Mouse (Mus musculus): ENCODE results near the gene Plppr4.
A peak's percentile ranks its signal among the peaks of the same experiment; 100 is the strongest.

Gene Plppr4

GRCm38 (mm10) chr3:117360528-117360927 is at the start of gene Plppr4:
Gene Plppr4 (minus strand): TSS chr3:117360876.
- peak in 1 of 2 experiments; percentile 19 for DNase-seq (ENCODE audit: low spot score in 2 of 2)

GRCm38 (mm10) chr3:117405821-117406220 is 45.1 kb upstream of the Plppr4 start:
- no peak for DNase-seq (ENCODE audit: low spot score in 2 of 2)

GRCm38 (mm10) chr3:117403740-117404139 is 43.1 kb upstream of the Plppr4 start:
- DNase-seq (ENCODE audit: low spot score in 2 of 2) = no peak

- no peak for DNase-seq (ENCODE audit: low spot score in 2 of 2)
These were observed 5.4 kb upstream of the Plppr4 start for GRCm38 (mm10) chr3:117366041-117366440.

- DNase-seq (ENCODE audit: low spot score in 2 of 2) = peak; percentile 56 to 76
These were observed 772 bp downstream of the Plppr4 start for GRCm38 (mm10) chr3:117359686-117360521.

GRCm38 (mm10) chr3:117358981-117359628 is 1.6 kb downstream of the Plppr4 start:
- DNase-seq (ENCODE audit: low spot score in 2 of 2) = no peak

- DNase-seq (ENCODE audit: low spot score in 2 of 2) = no peak
These were observed 3.3 kb downstream of the Plppr4 start for GRCm38 (mm10) chr3:117357367-117357766.

- DNase-seq (ENCODE audit: low spot score in 2 of 2) = no peak
These were observed 6.7 kb downstream of the Plppr4 start for GRCm38 (mm10) chr3:117353940-117354339.

GRCm38 (mm10) chr3:117346351-117346750 is 14.3 kb downstream of the Plppr4 start:
- DNase-seq (ENCODE audit: low spot score in 2 of 2) = no peak

- no peak for DNase-seq (ENCODE audit: low spot score in 2 of 2)
These were observed 29.2 kb downstream of the Plppr4 start for GRCm38 (mm10) chr3:117331502-117331901.

- DNase-seq (ENCODE audit: low spot score in 2 of 2) = peak in 1 of 2 experiments; percentile 25
These were observed 31.2 kb downstream of the Plppr4 start for GRCm38 (mm10) chr3:117329485-117329884.

GRCm38 (mm10) chr3:117326551-117326950 is 34.1 kb downstream of the Plppr4 start:
- no peak for DNase-seq (ENCODE audit: low spot score in 2 of 2)

- no peak for DNase-seq (ENCODE audit: low spot score in 2 of 2)
These were observed 41.0 kb downstream of the Plppr4 start for GRCm38 (mm10) chr3:117319671-117320070.

- DNase-seq (ENCODE audit: low spot score in 2 of 2) = no peak
These were observed 47.3 kb downstream of the Plppr4 start for GRCm38 (mm10) chr3:117313339-117313738.

GRCm38 (mm10) chr3:117312097-117312496 is 48.6 kb downstream of the Plppr4 start:
- DNase-seq (ENCODE audit: low spot score in 2 of 2) = peak in 1 of 2 experiments; percentile 15

GRCm38 (mm10) chr3:117310801-117311368 is 49.8 kb downstream of the Plppr4 start:
- no peak for DNase-seq (ENCODE audit: low spot score in 2 of 2)

GRCm38 (mm10) chr3:117309580-117309910 is 51.1 kb downstream of the Plppr4 start:
- no peak for DNase-seq (ENCODE audit: low spot score in 2 of 2)

GRCm38 (mm10) chr3:117308895-117309579 is 51.6 kb downstream of the Plppr4 start:
- no peak for DNase-seq (ENCODE audit: low spot score in 2 of 2)

- DNase-seq (ENCODE audit: low spot score in 2 of 2) = no peak
These were observed 53.1 kb downstream of the Plppr4 start for GRCm38 (mm10) chr3:117307555-117307954.

GRCm38 (mm10) chr3:117304037-117304436 is 56.6 kb downstream of the Plppr4 start:
- no peak for DNase-seq (ENCODE audit: low spot score in 2 of 2)

- DNase-seq (ENCODE audit: low spot score in 2 of 2) = no peak
These were observed 59.9 kb downstream of the Plppr4 start for GRCm38 (mm10) chr3:117300735-117301271.

GRCm38 (mm10) chr3:117297735-117298134 is 62.9 kb downstream of the Plppr4 start:
- DNase-seq (ENCODE audit: low spot score in 2 of 2) = no peak
